8 mouse cellular contexts compared by ENCODE assay signal in genomic region chr10:121516008-121516600, GRCm38 (mm10). TPM values are rescaled to one million over a fixed set of nuclear protein-coding genes. Genes with fewer than 3 reads are reported as not detected.
A peak's percentile ranks its signal among the peaks of the same experiment; 100 is the strongest.
DNase-seq lines count a peak whose midpoint lies in the region; ATAC-seq and TF ChIP-seq lines count a peak whose summit lies in the region.

No protein-coding gene starts in this region.

- DNase-seq in A20 (ENCODE audit: low read depth, low spot score) = peak; percentile 82
- DNase-seq in adrenal gland, postnatal 36 days = peak; percentile 89
- peak; percentile 83 for DNase-seq in heart, adult 8-10 months (ENCODE audit: low spot score)
- peak; percentile 91 for DNase-seq in kidney, adult 9 months
- DNase-seq in limb, embryonic 14.5 days (ENCODE audit: low spot score) = peak; percentile 91
- peak; percentile 62 to 72 for DNase-seq in spleen, postnatal 36 days (ENCODE audit: low spot score in 2 of 2)

- H3K9ac ChIP-seq in embryonic facial prominence, embryonic 13.5 days = no peak overlapping the region
- no peak overlapping the region for H3K9ac ChIP-seq in limb, embryonic 14.5 days (ENCODE audit: low read depth, low read length, severe bottlenecking)

- 23% methylated on average over 18 of the region's 18 CpGs for WGBS in embryonic facial prominence, embryonic 13.5 days
- WGBS in limb, embryonic 14.5 days = 25% methylated on average over 18 of the region's 18 CpGs

- H3K36me3 ChIP-seq in embryonic facial prominence, embryonic 13.5 days = no peaks in the 10 kb centered on the region
- H3K36me3 ChIP-seq in limb, embryonic 14.5 days (ENCODE audit: control insufficient read depth, insufficient read depth, low read length) = no peaks in the 10 kb centered on the region

- no peaks in the 10 kb centered on the region for H3K27me3 ChIP-seq in embryonic facial prominence, embryonic 13.5 days
- H3K27me3 ChIP-seq in limb, embryonic 14.5 days (ENCODE audit: control insufficient read depth, insufficient read depth, low read length) = no peaks in the 10 kb centered on the region

- 0 out of 2 replicates have a peak, but pooled peaks have one; percentile 20 for TF ChIP-seq POLR2A in limb, embryonic 14.5 days (IDR thresholded peaks at IDR 0.05; ENCODE audit: borderline replicate concordance, extremely low read depth, insufficient read depth, insufficient read length)

- peaks cover 9% of the 10 kb centered on the region for H3K4me1 ChIP-seq in embryonic facial prominence, embryonic 13.5 days
- peaks cover 2% of the 10 kb centered on the region for H3K4me1 ChIP-seq in limb, embryonic 14.5 days (ENCODE audit: control insufficient read depth, insufficient read depth, low read length)

- peak overlapping the region; percentile 34; the same call in 1 of the 2 replicates for H3K4me2 ChIP-seq in embryonic facial prominence, embryonic 13.5 days
- H3K4me2 ChIP-seq in limb, embryonic 14.5 days (replicated peaks; ENCODE audit: low read depth, low read length, severe bottlenecking) = peak overlapping the region; percentile 25; the same call in 1 of the 2 replicates

- H3K27ac ChIP-seq in embryonic facial prominence, embryonic 13.5 days = 0 out of 2 replicates have a peak overlapping the region, but pooled peaks have one; percentile 28
- H3K27ac ChIP-seq in limb, embryonic 14.5 days (replicated peaks; ENCODE audit: low read depth, low read length) = 0 out of 2 replicates have a peak overlapping the region, but pooled peaks have one; percentile 26

- no peaks in the 10 kb centered on the region for H3K9me3 ChIP-seq in embryonic facial prominence, embryonic 13.5 days
- no peaks in the 10 kb centered on the region for H3K9me3 ChIP-seq in limb, embryonic 14.5 days (ENCODE audit: control insufficient read depth, low read length)

- H3K4me3 ChIP-seq in embryonic facial prominence, embryonic 13.5 days = no peak overlapping the region
- H3K4me3 ChIP-seq in limb, embryonic 14.5 days (replicated peaks; ENCODE audit: low read length) = no peak overlapping the region

- ATAC-seq in embryonic facial prominence, embryonic 13.5 days (ENCODE audit: insufficient number of reproducible peaks, insufficient read depth, low FRiP score, low TSS enrichment, low read depth) = no peak
- peak; percentile 53; the same call in 1 of the 2 replicates for ATAC-seq in limb, embryonic 14.5 days (ENCODE audit: low FRiP score, low read depth)
- peak; percentile 87 for ATAC-seq in monocyte, adult 5-6 weeks (replicated peaks; ENCODE audit: insufficient number of reproducible peaks, low FRiP score, low TSS enrichment, poor library complexity, severe bottlenecking)

RNA-seq across cellular contexts. Expression of gene Rassf3, which starts 40.0 kb away (rescaled TPM):
- 10 to 100 TPM; 37.5 to 38.2 TPM for total RNA-seq in adrenal gland, postnatal 36 days (2021)
- polyA plus RNA-seq in embryonic facial prominence, embryonic 13.5 days (2015; fragmentation: Nextera tagmentation; extraction: Ambion mirVana) = 17.7 and 20.8 TPM in 2 replicates
- 100 to 1,000 TPM; 131 to 151 (median 141) TPM for total RNA-seq in heart, adult 8-10 months (2022)
- 22.3 and 23.2 TPM in 2 replicates for polyA plus RNA-seq in limb, embryonic 14.5 days (2012; rRNA removed)
- 19.4 and 20.7 TPM in 2 replicates for polyA plus RNA-seq in limb, embryonic 14.5 days (2014; fragmentation: Nextera tagmentation; extraction: Ambion mirVana)
- total RNA-seq in monocyte, adult 5-6 weeks (2017) = 80.1 to 98.6 TPM (median 93.0 TPM) in 3 replicates
